Mouse (Mus musculus) CH12.LX (cell line): ENCODE results near the gene St7. TPM values are rescaled to one million over a fixed set of nuclear protein-coding genes. Genes with fewer than 3 reads are reported as not detected.

Experiments
- DNase-seq: peaks from one replicate; pipeline ENCODE4 v3.0.0-alpha.2; 2013; ENCODE audit errors: extremely low read depth
- H3K27ac ChIP-seq: 2 replicates; pipeline ENCODE4 v1.5.1; 2012; ENCODE audit warnings: low read depth, mild to moderate bottlenecking, control low read depth, moderate library complexity; ENCODE audit not compliant: insufficient read depth
- H3K27me3 ChIP-seq: replicated peaks from 2 replicates; pipeline ENCODE3; 2012; ENCODE audit warnings: inconsistent platforms
- H3K36me3 ChIP-seq, 2 experiments: replicated peaks in 1 of 2; 2 replicates each; pipeline versions ENCODE3 to v1.6.1; 2012; ENCODE audit warnings: inconsistent platforms in 1 of 2, low read length in 1 of 2, mild to moderate bottlenecking in 1 of 2, mixed read lengths in 1 of 2, moderate library complexity in 1 of 2; ENCODE audit not compliant: control insufficient read depth in 1 of 2, insufficient read depth in 1 of 2
- H3K4me1 ChIP-seq, 2 experiments: 2 replicates each; pipeline ENCODE4 v1.6.1; 2012; ENCODE audit warnings: inconsistent platforms in 1 of 2, moderate library complexity in 1 of 2; ENCODE audit not compliant: insufficient read depth in 2 of 2, control insufficient read depth in 1 of 2
- H3K4me2 ChIP-seq: 2 replicates; pipeline ENCODE4 v1.6.1; 2012; ENCODE audit warnings: low read depth, mild to moderate bottlenecking, control low read depth; ENCODE audit not compliant: poor library complexity, insufficient read depth, severe bottlenecking
- H3K4me3 ChIP-seq, 3 experiments: fragments of 150-350 bp in 1 of 3; sonication (generic) in 1 of 3; replicated peaks in 1 of 3; 2 replicates each; pipeline versions ENCODE3 to v1.5.1; 2011 to 2012; ENCODE audit warnings: low read depth in 2 of 3, low read length in 2 of 3, mild to moderate bottlenecking in 2 of 3, moderate library complexity in 2 of 3, control low read depth in 1 of 3, improper control_type of control experiment in 1 of 3, inconsistent platforms in 1 of 3, mixed read lengths in 1 of 3; ENCODE audit not compliant: poor library complexity in 1 of 3
- H3K79me2 ChIP-seq: replicated peaks from 2 replicates; pipeline ENCODE4 v1.6.1; 2012; ENCODE audit warnings: mild to moderate bottlenecking, moderate library complexity; ENCODE audit not compliant: control insufficient read depth, poor library complexity, insufficient read depth, severe bottlenecking; ENCODE audit errors: extremely low read depth
- H3K9ac ChIP-seq: 2 replicates; pipeline ENCODE4 v1.6.1; 2012; ENCODE audit warnings: low read depth, mild to moderate bottlenecking, control low read depth, moderate library complexity; ENCODE audit not compliant: insufficient read depth
- H3K9me3 ChIP-seq: replicated peaks from 2 replicates; pipeline ENCODE3; 2012; ENCODE audit warnings: low read length, inconsistent platforms, mixed read lengths
- CHD2 ChIP-seq: IDR thresholded peaks from 2 replicates; pipeline ENCODE4 v1.6.1; 2011; ENCODE audit warnings: low read length, improper control_type of control experiment
- E2F4 ChIP-seq: IDR thresholded peaks from 2 replicates; pipeline ENCODE4 v1.6.1; 2011; ENCODE audit warnings: low read depth, low read length, improper control_type of control experiment; ENCODE audit not compliant: insufficient replicate concordance
- EP300 ChIP-seq: IDR thresholded peaks from 2 replicates; pipeline ENCODE4 v1.6.1; 2011; ENCODE audit warnings: low read length, improper control_type of control experiment
- ETS1 ChIP-seq: conservative IDR thresholded peaks from 2 replicates; pipeline ENCODE4 v1.6.1; 2012; ENCODE audit warnings: low read depth, mild to moderate bottlenecking, inconsistent platforms, low read length, improper control_type of control experiment, moderate library complexity
- GABPA ChIP-seq: IDR thresholded peaks from 2 replicates; pipeline ENCODE4 v1.6.1; 2012; ENCODE audit warnings: low read depth, low read length, improper control_type of control experiment, inconsistent platforms; ENCODE audit not compliant: insufficient replicate concordance
- HCFC1 ChIP-seq: IDR thresholded peaks from 2 replicates; pipeline ENCODE4 v1.6.1; 2012; ENCODE audit warnings: low read depth, mild to moderate bottlenecking, inconsistent platforms, low read length, improper control_type of control experiment
- IRF4 ChIP-seq: IDR thresholded peaks from 2 replicates; pipeline ENCODE4 v1.6.1; 2014; ENCODE audit warnings: low read depth, mild to moderate bottlenecking, inconsistent platforms, low read length, improper control_type of control experiment
- JUN ChIP-seq: IDR thresholded peaks from 2 replicates; pipeline ENCODE4 v1.6.1; 2011; ENCODE audit warnings: low read depth, mild to moderate bottlenecking, low read length, improper control_type of control experiment, moderate library complexity; ENCODE audit not compliant: insufficient read depth
- KAT2A ChIP-seq: IDR thresholded peaks from 2 replicates; pipeline ENCODE4 v1.6.1; 2012; ENCODE audit warnings: low read length, improper control_type of control experiment, inconsistent platforms; ENCODE audit not compliant: insufficient replicate concordance
- MXI1 ChIP-seq: IDR thresholded peaks from 2 replicates; pipeline ENCODE4 v1.6.1; 2011; ENCODE audit warnings: mild to moderate bottlenecking, low read depth, low read length, improper control_type of control experiment
- MYC ChIP-seq: IDR thresholded peaks from 2 replicates; pipeline ENCODE4 v1.6.1; 2011; ENCODE audit warnings: low read depth, mild to moderate bottlenecking, improper control_type of control experiment, low read length
- NRF1 ChIP-seq: IDR thresholded peaks from 2 replicates; pipeline ENCODE4 v1.6.1; 2014; ENCODE audit warnings: low read depth, mild to moderate bottlenecking, inconsistent platforms, low read length, improper control_type of control experiment, moderate library complexity
- PAX5 ChIP-seq: IDR thresholded peaks from 2 replicates; pipeline ENCODE4 v1.6.1; 2012; ENCODE audit warnings: low read length, inconsistent platforms, mixed read lengths
- POLR2A ChIP-seq: IDR thresholded peaks from 2 replicates; pipeline ENCODE4 v1.6.1; 2011; ENCODE audit warnings: low read depth, mild to moderate bottlenecking, improper control_type of control experiment, low read length
- RAD21 ChIP-seq: IDR thresholded peaks from 2 replicates; pipeline ENCODE4 v1.6.1; 2011; ENCODE audit warnings: low read depth, mild to moderate bottlenecking, low read length, improper control_type of control experiment, moderate library complexity
- SIN3A ChIP-seq: IDR thresholded peaks from 2 replicates; pipeline ENCODE4 v1.6.1; 2012; ENCODE audit warnings: low read length, improper control_type of control experiment, inconsistent platforms
- SMC3 ChIP-seq: IDR thresholded peaks from 2 replicates; pipeline ENCODE4 v1.6.1; 2011; ENCODE audit warnings: low read depth, low read length, improper control_type of control experiment
- TCF12 ChIP-seq: IDR thresholded peaks from 2 replicates; pipeline ENCODE4 v1.6.1; 2014; ENCODE audit warnings: low read depth, mild to moderate bottlenecking, inconsistent platforms, low read length, improper control_type of control experiment
- USF1 ChIP-seq: IDR thresholded peaks from 2 replicates; pipeline ENCODE4 v1.6.1; 2014; ENCODE audit warnings: low read depth, mild to moderate bottlenecking, inconsistent platforms, low read length, improper control_type of control experiment
- ZKSCAN1 ChIP-seq: IDR thresholded peaks from 2 replicates; pipeline ENCODE4 v1.6.1; 2012; ENCODE audit warnings: low read depth, inconsistent platforms, low read length, improper control_type of control experiment, borderline replicate concordance
- dilution Hi-C: fragments of 300-500 bp; cut with MboI; formaldehyde crosslinking; loops from 2 replicates; pipeline ENCODE4 v1.14.3; 2020; ENCODE audit warnings: low sequenced_read_pairs; ENCODE audit not compliant: extremely low pct_unique_long_range_greater_than_20kb, extremely low pct_ligation_motif_present
- in situ Hi-C: fragments of 300-500 bp; cut with MboI; formaldehyde crosslinking; loops from 3 replicates; pipeline ENCODE4 v1.14.3; 2019; ENCODE audit warnings: low sequenced_read_pairs, low pct_ligation_motif_present, low pct_unique_long_range_greater_than_20kb, mixed read lengths
- polyA plus RNA-seq: library from polyadenylated mRNA; unstranded; fragments of >175 nt; gene quantifications from 2 replicates; pipeline ENCODE4 v1.2.1, GENCODE M21; 2012; ENCODE audit warnings: low read depth; ENCODE audit not compliant: insufficient read length
- total RNA-seq, 2 experiments: library from RNA; depleted of rRNA; stranded (reverse); fragments of 300-350 nt in 1 of 2; fragments of >200 nt in 1 of 2; gene quantifications; 2 replicates each; pipeline ENCODE4 v1.2.3; 2012 to 2014

St7 gene
- total and polyA plus RNA-seq, 3 experiments = 33.9 to 64.1 (median 35.3) TPM

DNA sequence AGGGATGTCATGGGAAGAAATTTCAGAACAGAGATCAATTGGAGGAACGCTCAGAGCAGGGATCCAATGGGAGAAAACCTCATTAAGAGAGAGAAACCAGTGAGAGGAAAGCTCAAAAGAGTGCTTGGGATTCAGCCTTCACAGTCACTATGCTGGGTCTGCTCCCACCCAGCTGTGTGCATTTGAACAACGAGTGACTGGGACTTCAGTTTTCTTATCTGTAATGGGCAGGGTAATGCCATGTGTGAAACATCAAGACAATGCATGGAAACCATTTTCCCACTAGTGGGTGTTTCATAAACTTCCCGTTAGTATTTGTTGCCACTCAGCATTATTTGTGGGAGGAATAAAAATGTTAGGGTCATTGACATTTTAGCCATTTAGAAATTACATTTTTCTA lies 111.7 kb downstream of the St7 start:
- in situ Hi-C loops (no loop called here), dilution Hi-C loops (no loop called here)
- no peak overlapping the region for H3K27ac ChIP-seq
- no peaks in the 10 kb centered on the region for H3K9me3 ChIP-seq
- TF ChIP-seq GABPA = no peak
- no peak for TF ChIP-seq MYC
- TF ChIP-seq SMC3 = no peak
- no peak for TF ChIP-seq MXI1
- no peak for TF ChIP-seq POLR2A
- no peak for TF ChIP-seq JUN
- no peak for TF ChIP-seq CHD2
- no peak for TF ChIP-seq SIN3A
- TF ChIP-seq HCFC1 = no peak
- TF ChIP-seq ZKSCAN1 = no peak
- no peak for TF ChIP-seq RAD21
- TF ChIP-seq IRF4 = no peak
- TF ChIP-seq ETS1 = no peak
- TF ChIP-seq USF1 = no peak
- no peak for TF ChIP-seq TCF12
- no peak for TF ChIP-seq NRF1
- no peak for TF ChIP-seq E2F4
- TF ChIP-seq KAT2A = no peak
- no peak for DNase-seq
- H3K4me1 ChIP-seq = peaks cover 0 to 20% of the 10 kb centered on the region in 2 experiments; a peak in 2 of 4 replicates
- H3K9ac ChIP-seq = no peak overlapping the region
- no peak overlapping the region for H3K4me3 ChIP-seq
- H3K4me2 ChIP-seq = no peak overlapping the region
- peaks cover 0 to 12% of the 10 kb centered on the region in 2 experiments for H3K36me3 ChIP-seq
- peaks cover 4% of the 10 kb centered on the region; the same call in 1 of the 2 replicates for H3K79me2 ChIP-seq
- no peaks in the 10 kb centered on the region for H3K27me3 ChIP-seq

- dilution Hi-C loops = no loop called here
- DNase-seq = no peak
- H3K27me3 ChIP-seq = no peaks in the 10 kb centered on the region
- peaks cover 0 to 13% of the 10 kb centered on the region in 2 experiments for H3K36me3 ChIP-seq
- in situ Hi-C loops = no loop called here
- H3K4me2 ChIP-seq = no peak overlapping the region
- H3K9me3 ChIP-seq = no peaks in the 10 kb centered on the region
- TF ChIP-seq PAX5 (no peak), EP300 (no peak)
- no peak overlapping the region for H3K9ac ChIP-seq
- H3K27ac ChIP-seq = no peak overlapping the region
- peaks cover 4% of the 10 kb centered on the region; the same call in 1 of the 2 replicates for H3K79me2 ChIP-seq
- H3K4me1 ChIP-seq = peaks cover 0 to 12% of the 10 kb centered on the region in 2 experiments; a peak in 1 of 4 replicates
- no peak overlapping the region for H3K4me3 ChIP-seq
Observed at GRCm38 (mm10) chr6:17806569-17806968, 113.8 kb downstream of the St7 start.
